ENCODE assay signal across 7 mouse cellular contexts in genomic region chr3:89437269-89437668, GRCm38 (mm10). TPM values are rescaled to one million over a fixed set of nuclear protein-coding genes. Genes with fewer than 3 reads are reported as not detected.
DNase-seq lines count a peak whose midpoint lies in the region; ATAC-seq and TF ChIP-seq lines count a peak whose summit lies in the region.

No protein-coding gene starts in this region.

- no peaks in the 10 kb centered on the region for H3K27me3 ChIP-seq in hindbrain, embryonic 12.5 days
- no peaks in the 10 kb centered on the region for H3K27me3 ChIP-seq in liver, embryonic 16.5 days (ENCODE audit: control insufficient read depth, insufficient read depth, low read depth, low read length)
- H3K27me3 ChIP-seq in neural tube, embryonic 13.5 days: no peaks in the 10 kb centered on the region

- no peak for ATAC-seq in hindbrain, embryonic 12.5 days (ENCODE audit: low FRiP score)
- no peak for ATAC-seq in liver, embryonic 16.5 days (ENCODE audit: low read depth)
- ATAC-seq in neural tube, embryonic 13.5 days (ENCODE audit: low read depth): no peak

- peak overlapping the region; percentile 35; the same call in 1 of the 2 replicates for H3K4me3 ChIP-seq in cortical plate, adult 2 months (ENCODE audit: insufficient read depth, low read length)
- H3K4me3 ChIP-seq in hindbrain, embryonic 12.5 days: peak overlapping the region; percentile 35
- H3K4me3 ChIP-seq in liver, embryonic 16.5 days (ENCODE audit: low read depth, low read length): peak overlapping the region; percentile 61
- H3K4me3 ChIP-seq in neural tube, embryonic 13.5 days: peak overlapping the region; percentile 36

- peak overlapping the region; percentile 53; the same call in 1 of the 2 replicates for H3K27ac ChIP-seq in cortical plate, adult 2 months (ENCODE audit: insufficient read depth, low read length)
- H3K27ac ChIP-seq in hindbrain, embryonic 12.5 days: no peak overlapping the region
- H3K27ac ChIP-seq in liver, embryonic 16.5 days (ENCODE audit: low read length): peak overlapping the region; percentile 59; the same call in 1 of the 2 replicates
- no peak overlapping the region for H3K27ac ChIP-seq in neural tube, embryonic 13.5 days (replicated peaks)

- 30% methylated on average over 5 of the region's 5 CpGs for WGBS in hindbrain, embryonic 12.5 days
- whole genome bisulfite sequencing in liver, embryonic 16.5 days (ENCODE audit: insufficient replicate concordance): 22% methylated on average over 5 of the region's 5 CpGs
- 26% methylated on average over 5 of the region's 5 CpGs for WGBS in neural tube, embryonic 13.5 days

- H3K9ac ChIP-seq in hindbrain, embryonic 12.5 days: peak overlapping the region; percentile 13
- peak overlapping the region; percentile 69 for H3K9ac ChIP-seq in liver, embryonic 16.5 days (ENCODE audit: low read depth, low read length)
- H3K9ac ChIP-seq in neural tube, embryonic 13.5 days: peak overlapping the region; percentile 62

- H3K4me1 ChIP-seq in cortical plate, adult 2 months (ENCODE audit: control insufficient read depth, insufficient read depth, low read length): 0 out of 2 replicates have a peak, but pooled peaks cover 1% of the 10 kb centered on the region
- peaks cover 21% of the 10 kb centered on the region for H3K4me1 ChIP-seq in hindbrain, embryonic 12.5 days
- H3K4me1 ChIP-seq in liver, embryonic 16.5 days (ENCODE audit: control insufficient read depth, low read depth, low read length): peaks cover 14% of the 10 kb centered on the region
- peaks cover 29% of the 10 kb centered on the region for H3K4me1 ChIP-seq in neural tube, embryonic 13.5 days (replicated peaks)

- peaks cover 27% of the 10 kb centered on the region for H3K36me3 ChIP-seq in hindbrain, embryonic 12.5 days
- peaks cover 15% of the 10 kb centered on the region for H3K36me3 ChIP-seq in liver, embryonic 16.5 days (ENCODE audit: control insufficient read depth, insufficient read depth)
- peaks cover 26% of the 10 kb centered on the region for H3K36me3 ChIP-seq in neural tube, embryonic 13.5 days

- no peak for TF ChIP-seq POLR2A in cortical plate, adult 2 months (IDR thresholded peaks at IDR 0.05; ENCODE audit: extremely low read depth, insufficient read depth, low read length)

- TF ChIP-seq CTCF in cortical plate, adult 2 months (IDR thresholded peaks at IDR 0.05; ENCODE audit: extremely low read depth, insufficient read depth, low read length): no peak

- peak; percentile 55 to 60 for DNase-seq in spleen, postnatal 36 days (ENCODE audit: low spot score in 2 of 2)
- DNase-seq in spleen, adult 12 weeks (ENCODE audit: low spot score): no peak
- no peak for DNase-seq in ovary, postnatal 36 days (ENCODE audit: low spot score)

- peak overlapping the region; percentile 54 for H3K4me2 ChIP-seq in hindbrain, embryonic 12.5 days (replicated peaks)
- peak overlapping the region; percentile 74 for H3K4me2 ChIP-seq in liver, embryonic 16.5 days (ENCODE audit: low read depth, low read length)
- peak overlapping the region; percentile 47 for H3K4me2 ChIP-seq in neural tube, embryonic 13.5 days

- H3K9me3 ChIP-seq in hindbrain, embryonic 12.5 days (replicated peaks): no peaks in the 10 kb centered on the region
- no peaks in the 10 kb centered on the region for H3K9me3 ChIP-seq in liver, embryonic 16.5 days (replicated peaks; ENCODE audit: control insufficient read depth, low read length)
- H3K9me3 ChIP-seq in neural tube, embryonic 13.5 days: no peaks in the 10 kb centered on the region

RNA-seq across cellular contexts. Expression of gene Pbxip1, which starts 0.8 kb away (rescaled TPM):
- polyA plus RNA-seq in cortical plate, adult 2 months (2012; rRNA removed): 38.0 and 39.9 TPM in 2 replicates
- polyA plus RNA-seq in hindbrain, embryonic 12.5 days (2016; fragmentation: Nextera tagmentation; extraction: Ambion mirVana): 25.3 and 26.2 TPM in 2 replicates
- polyA plus RNA-seq in liver, embryonic 16.5 days (2015; fragmentation: Nextera tagmentation; extraction: Ambion mirVana): 7.2 and 8.6 TPM in 2 replicates
- polyA plus RNA-seq in neural tube, embryonic 13.5 days (2015; fragmentation: Nextera tagmentation; extraction: Ambion mirVana): 15.6 and 17.0 TPM in 2 replicates

RNA-seq across cellular contexts. Expression of gene Pygo2, which starts 7.3 kb away (rescaled TPM):
- 43.4 and 47.2 TPM in 2 replicates for polyA plus RNA-seq in cortical plate, adult 2 months (2012; rRNA removed)
- polyA plus RNA-seq in hindbrain, embryonic 12.5 days (2016; fragmentation: Nextera tagmentation; extraction: Ambion mirVana): 63.8 and 66.1 TPM in 2 replicates
- polyA plus RNA-seq in liver, embryonic 16.5 days (2015; fragmentation: Nextera tagmentation; extraction: Ambion mirVana): 6.6 and 8.7 TPM in 2 replicates
- 40.4 and 47.7 TPM in 2 replicates for polyA plus RNA-seq in neural tube, embryonic 13.5 days (2015; fragmentation: Nextera tagmentation; extraction: Ambion mirVana)

RNA-seq across cellular contexts. Expression of gene Pmvk, which starts 17.1 kb away (rescaled TPM):
- 71.8 and 71.9 TPM in 2 replicates for polyA plus RNA-seq in cortical plate, adult 2 months (2012; rRNA removed)
- polyA plus RNA-seq in hindbrain, embryonic 12.5 days (2016; fragmentation: Nextera tagmentation; extraction: Ambion mirVana): 73.5 and 74.5 TPM in 2 replicates
- 34.8 and 36.9 TPM in 2 replicates for polyA plus RNA-seq in liver, embryonic 16.5 days (2015; fragmentation: Nextera tagmentation; extraction: Ambion mirVana)
- 104 and 106 TPM in 2 replicates for polyA plus RNA-seq in neural tube, embryonic 13.5 days (2015; fragmentation: Nextera tagmentation; extraction: Ambion mirVana)

RNA-seq across cellular contexts. Expression of gene Shc1, which starts 19.0 kb away (rescaled TPM):
- polyA plus RNA-seq in cortical plate, adult 2 months (2012; rRNA removed): 17.5 and 18.0 TPM in 2 replicates
- polyA plus RNA-seq in hindbrain, embryonic 12.5 days (2016; fragmentation: Nextera tagmentation; extraction: Ambion mirVana): 54.8 and 61.2 TPM in 2 replicates
- 43.2 and 46.0 TPM in 2 replicates for polyA plus RNA-seq in liver, embryonic 16.5 days (2015; fragmentation: Nextera tagmentation; extraction: Ambion mirVana)
- polyA plus RNA-seq in neural tube, embryonic 13.5 days (2015; fragmentation: Nextera tagmentation; extraction: Ambion mirVana): 41.8 and 45.1 TPM in 2 replicates

RNA-seq across cellular contexts. Expression of gene Cks1b, which starts 19.1 kb away (rescaled TPM):
- polyA plus RNA-seq in cortical plate, adult 2 months (2012; rRNA removed): 5.2 and 5.4 TPM in 2 replicates
- 249 and 274 TPM in 2 replicates for polyA plus RNA-seq in hindbrain, embryonic 12.5 days (2016; fragmentation: Nextera tagmentation; extraction: Ambion mirVana)
- polyA plus RNA-seq in liver, embryonic 16.5 days (2015; fragmentation: Nextera tagmentation; extraction: Ambion mirVana): 176 and 206 TPM in 2 replicates
- polyA plus RNA-seq in neural tube, embryonic 13.5 days (2015; fragmentation: Nextera tagmentation; extraction: Ambion mirVana): 110 and 144 TPM in 2 replicates

Comparison
In these comparisons a context has a peak if more than half of its experiments do, and no peak if none do; other contexts are left out.
1. DNase-seq: peak in spleen, postnatal 36 days (2 of 2); none in spleen, adult 12 weeks (single experiment) and ovary, postnatal 36 days (single experiment).
2. H3K27ac ChIP-seq: peak in cortical plate, adult 2 months (single experiment) and liver, embryonic 16.5 days (single experiment); none in hindbrain, embryonic 12.5 days (single experiment) and neural tube, embryonic 13.5 days (single experiment).
3. H3K9ac ChIP-seq: peak in every context shown above with its lines; median percentile 69 in liver, embryonic 16.5 days; 62 in neural tube, embryonic 13.5 days; 13 in hindbrain, embryonic 12.5 days.
4. Peak in every context shown above with its lines, with median percentiles within 50 percentile points of each other: H3K4me3 ChIP-seq and H3K4me2 ChIP-seq.